Mouse (Mus musculus): Measurements from ENCODE around the gene Hlcs.

GRCm38 (mm10) chr16:94258366-94259310, 54.7 kb downstream of the Hlcs start:
- TF ChIP-seq CTCF (IDR thresholded peaks at IDR 0.05; ENCODE audit: borderline replicate concordance, control insufficient read depth, extremely low read depth, insufficient read depth, low read length, poor library complexity) (no peak), POLR2A (IDR thresholded peaks at IDR 0.05; ENCODE audit: control insufficient read depth, extremely low read depth, insufficient read depth, low read length, poor library complexity) (no peak)

Data from thymus, adult 2 months (tissue).